Mouse (Mus musculus) gastrocnemius, postnatal 4 days (tissue): ENCODE measurements at regions not wholly inside any gene's neighbourhood (a gene's known extent, or its start where the extent isn't known, plus 50 kb on each side); places are given as distances from the start of the nearest gene placed in this dataset.
"Not testable (repeated sequence)": the region's sequence is repeated elsewhere in the genome, so short reads cannot be mapped to it uniquely, and the experiment has no call there.

ENCODE experiments used
- DNase-seq, 2 experiments: peaks; one replicate each; pipeline ENCODE4 v3.0.0; 2021 to 2022; ENCODE audit warnings: low spot score in 2 of 2, mixed read lengths in 2 of 2

- no peak for DNase-seq
These were observed 50.7 kb upstream of the Jade1 start for GRCm38 (mm10) chr3:41504867-41505266.

DNA sequence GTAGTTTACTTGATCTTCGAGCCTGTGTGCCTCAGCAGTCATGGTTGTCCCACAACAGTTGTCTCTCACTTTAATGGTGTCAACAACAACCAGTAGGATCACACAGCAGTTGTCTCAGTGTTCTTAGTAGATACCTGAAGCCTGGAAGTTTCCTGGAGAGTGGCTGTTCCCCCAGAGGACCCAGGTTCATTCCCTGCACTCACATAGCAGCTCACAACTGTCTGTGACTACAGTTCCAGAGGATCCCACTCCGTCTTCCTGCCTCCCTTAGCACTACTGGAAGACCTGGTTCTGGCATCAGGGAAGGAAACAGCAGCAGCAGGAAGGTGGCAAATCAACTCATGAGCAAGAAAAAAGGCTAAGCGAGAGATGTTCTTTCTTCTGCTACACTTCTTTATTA, 53.4 kb upstream of the Jade1 start:
- no peak for DNase-seq

- not testable (repeated sequence) for DNase-seq
These were observed 53.9 kb upstream of the Jade1 start for GRCm38 (mm10) chr3:41501639-41502038.

GRCm38 (mm10) chr3:41501124-41501523, 54.4 kb upstream of the Jade1 start:
- no peak for DNase-seq

- no peak for DNase-seq
These were observed 55.9 kb upstream of the Jade1 start for GRCm38 (mm10) chr3:41499680-41500079.

GRCm38 (mm10) chr3:41498791-41499190, 56.7 kb upstream of the Jade1 start:
- DNase-seq = no peak

GRCm38 (mm10) chr3:41497771-41498170, 57.8 kb upstream of the Jade1 start:
- DNase-seq = no peak

- no peak for DNase-seq
These were observed 58.4 kb upstream of the Jade1 start for GRCm38 (mm10) chr3:41496931-41497710.

DNA sequence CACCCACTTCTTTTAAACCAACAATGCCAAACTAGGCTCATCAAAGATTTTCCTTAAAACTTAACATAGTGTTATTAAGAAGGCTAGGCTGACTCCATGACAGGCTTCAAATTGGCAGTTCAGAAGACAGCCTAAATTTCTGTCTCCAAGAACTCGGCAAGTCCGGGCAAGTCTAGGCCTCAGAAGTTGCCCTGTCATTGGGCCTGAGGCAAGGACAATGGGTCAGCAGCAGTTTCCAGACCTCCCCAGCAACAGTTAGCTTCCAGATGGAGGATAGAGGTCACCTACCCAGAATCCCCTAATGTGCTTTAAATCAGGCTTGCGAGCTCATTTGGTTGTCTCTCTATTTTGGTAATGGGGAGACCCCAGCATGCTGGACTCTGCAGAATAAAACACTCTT, 59.6 kb upstream of the Jade1 start:
- no peak for DNase-seq

DNA sequence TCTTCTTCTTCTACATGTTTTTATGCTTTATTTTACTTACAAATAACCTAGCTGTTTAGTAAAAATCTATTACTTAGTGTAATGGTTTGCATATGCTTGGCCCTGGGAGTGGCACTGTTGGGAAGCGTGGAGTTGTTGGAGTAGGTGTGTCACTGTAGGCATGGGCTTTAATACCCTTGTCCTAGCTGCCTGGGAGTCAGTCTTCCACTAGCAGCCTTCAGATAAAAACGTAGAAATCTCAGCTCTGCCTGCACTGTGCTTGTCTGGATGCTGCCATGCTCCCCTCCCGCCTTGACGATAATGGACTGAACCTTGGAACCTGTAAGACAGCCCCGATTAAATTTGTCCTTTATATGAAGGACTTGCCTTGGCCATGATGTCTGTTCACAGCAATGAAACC, 60.4 kb upstream of the Jade1 start:
- DNase-seq = no peak

- DNase-seq = no peak
These were observed 62.1 kb upstream of the Jade1 start for GRCm38 (mm10) chr3:41493472-41493871.

DNA sequence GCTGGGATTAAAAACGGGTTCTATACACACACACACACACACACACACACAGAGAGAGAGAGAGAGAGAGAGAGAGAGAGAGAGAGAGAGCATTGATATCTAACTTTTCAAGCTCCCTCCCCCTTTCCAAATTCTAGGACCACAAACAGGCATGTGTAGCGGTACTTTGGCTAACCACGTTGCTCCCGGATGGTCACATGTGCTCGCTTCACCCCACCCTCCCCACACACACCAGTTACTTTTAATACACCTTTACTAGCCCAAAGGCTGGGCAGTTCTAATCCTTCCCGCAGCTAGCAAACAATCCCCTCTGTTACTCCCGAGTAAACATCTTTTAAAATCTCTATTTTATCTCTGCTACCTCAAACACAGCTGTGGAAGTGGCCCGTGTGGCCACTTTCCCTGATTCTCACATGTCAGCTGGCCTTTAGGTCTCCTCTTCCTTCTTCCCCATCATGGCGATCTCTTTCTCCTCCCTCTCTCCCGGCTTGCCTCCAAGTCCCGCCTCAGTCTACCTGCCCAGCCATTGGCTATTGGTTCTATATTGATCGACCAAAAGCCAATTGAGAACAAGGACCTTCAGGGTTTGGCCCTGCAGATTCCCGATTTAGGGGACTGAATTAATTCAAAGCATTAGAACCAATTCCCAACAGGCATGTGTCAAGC, 62.7 kb upstream of the Jade1 start:
- no peak for DNase-seq

GRCm38 (mm10) chr3:41492031-41492726, 63.4 kb upstream of the Jade1 start:
- DNase-seq = no peak

DNA sequence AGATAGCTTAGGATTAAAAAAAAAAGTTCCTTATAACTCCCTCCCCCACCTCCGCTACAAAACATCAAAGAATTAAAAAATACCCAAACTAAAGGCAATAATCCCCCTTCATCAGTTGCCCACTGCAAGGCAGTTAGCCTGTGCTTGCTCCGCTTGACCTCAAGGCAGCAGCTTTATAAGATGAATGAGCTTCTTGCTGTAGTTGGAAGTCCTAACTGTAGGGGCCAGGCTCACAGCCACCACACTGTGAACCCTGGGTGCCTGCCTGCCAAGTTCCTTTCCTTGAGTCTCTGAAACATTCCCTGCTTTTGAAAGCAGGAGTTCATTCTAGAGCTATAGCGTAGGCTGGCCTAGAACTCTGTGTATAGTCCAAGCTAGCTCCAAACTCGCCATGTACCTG, 64.3 kb upstream of the Jade1 start:
- DNase-seq = no peak

GRCm38 (mm10) chr3:41489998-41490397, 65.5 kb upstream of the Jade1 start:
- no peak for DNase-seq

- no peak for DNase-seq
These were observed 66.0 kb upstream of the Jade1 start for GRCm38 (mm10) chr3:41489571-41489970.

GRCm38 (mm10) chr3:41488229-41488774, 67.2 kb upstream of the Jade1 start:
- no peak for DNase-seq

DNA sequence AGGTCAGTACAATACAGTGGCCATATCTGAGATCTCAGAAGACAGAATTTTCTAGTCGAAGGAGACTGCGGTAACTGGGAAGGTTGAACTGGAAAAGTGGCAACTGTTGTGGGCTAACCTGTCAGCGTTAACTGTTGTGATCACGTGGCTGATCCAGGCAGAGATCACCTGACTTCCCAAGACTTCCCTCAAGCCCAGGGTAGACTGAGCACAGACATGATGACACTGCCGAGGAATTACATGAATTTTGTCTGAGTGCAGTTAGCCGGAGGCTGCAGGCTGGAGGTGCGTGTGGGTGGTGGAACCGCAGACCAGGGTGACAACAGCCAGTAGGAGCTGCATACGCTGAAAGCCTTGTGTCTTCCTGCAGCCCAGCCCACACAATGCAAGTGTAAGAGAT, 70.6 kb upstream of the Jade1 start:
- no peak for DNase-seq

DNA sequence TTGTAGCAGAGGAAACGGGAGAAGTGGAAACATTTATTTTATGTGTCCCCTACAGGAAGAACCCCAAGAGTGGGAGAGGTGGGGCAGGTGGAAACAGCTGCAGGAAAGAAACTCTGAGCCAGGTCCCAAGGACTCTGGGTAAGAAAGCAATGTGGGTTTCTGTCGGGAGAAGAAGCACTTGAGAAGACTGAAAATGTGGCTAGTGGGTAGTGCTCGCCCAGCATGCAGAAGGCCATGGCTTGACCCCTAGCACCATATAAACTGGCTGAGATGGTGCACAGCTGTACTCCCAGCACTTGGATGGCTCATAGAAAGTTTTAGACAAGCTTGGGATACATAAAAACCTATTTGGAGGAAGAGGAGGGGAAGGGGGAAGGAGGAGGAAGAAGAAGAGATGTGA, 71.9 kb upstream of the Jade1 start:
- DNase-seq = no peak

DNA sequence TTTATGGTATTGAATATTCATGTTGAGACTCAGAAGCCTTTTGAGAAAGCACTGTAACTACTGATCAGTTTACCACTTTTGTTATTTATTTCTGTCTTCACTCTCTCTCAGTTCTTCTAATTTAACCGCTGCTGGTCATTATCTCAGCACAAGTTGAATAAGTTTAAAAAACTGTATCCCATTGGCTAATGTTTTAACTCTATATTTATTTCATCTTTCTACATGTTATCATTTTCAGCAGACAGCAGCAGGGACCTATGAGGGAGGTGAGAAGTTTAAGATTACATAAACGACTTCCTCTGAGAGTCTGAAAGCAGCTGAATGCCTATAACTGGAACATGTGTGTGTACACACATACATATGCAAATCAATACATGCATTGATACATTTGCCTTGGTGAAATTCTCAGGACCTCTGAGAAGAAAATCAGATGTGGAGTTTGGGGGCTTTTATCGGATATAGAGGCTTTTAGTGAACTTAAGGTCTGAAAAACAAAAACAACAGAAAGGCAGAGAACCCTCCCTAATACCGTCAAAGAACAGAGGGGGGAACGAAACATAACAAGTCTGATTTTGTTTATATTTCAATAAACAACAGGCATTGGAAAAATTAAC, 72.5 kb upstream of the Jade1 start:
- no peak for DNase-seq

DNA sequence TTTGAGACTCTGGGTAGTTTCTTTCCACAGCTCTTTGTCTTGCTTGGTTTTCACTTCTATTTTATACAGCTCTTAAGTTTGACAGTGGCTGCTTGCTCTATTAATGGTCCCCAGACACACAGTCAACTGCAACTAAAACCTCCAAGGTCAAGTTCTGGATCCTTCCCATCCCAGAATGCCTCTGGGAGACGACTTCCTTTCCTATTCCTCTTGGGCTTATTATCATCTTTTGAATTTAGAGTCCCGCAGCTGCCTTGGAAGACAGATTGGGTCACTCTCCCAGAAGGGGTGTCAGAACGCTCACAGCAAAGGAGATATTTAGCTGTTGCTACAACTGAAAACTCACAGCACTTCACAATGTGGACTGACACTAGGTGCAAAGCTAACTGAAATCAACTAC, 75.3 kb upstream of the Jade1 start:
- DNase-seq = no peak

GRCm38 (mm10) chr3:41478971-41479370, 76.6 kb upstream of the Jade1 start:
- DNase-seq = no peak
